Comparison of ENCODE assay signal across 8 mouse cellular contexts in the genomic region with DNA sequence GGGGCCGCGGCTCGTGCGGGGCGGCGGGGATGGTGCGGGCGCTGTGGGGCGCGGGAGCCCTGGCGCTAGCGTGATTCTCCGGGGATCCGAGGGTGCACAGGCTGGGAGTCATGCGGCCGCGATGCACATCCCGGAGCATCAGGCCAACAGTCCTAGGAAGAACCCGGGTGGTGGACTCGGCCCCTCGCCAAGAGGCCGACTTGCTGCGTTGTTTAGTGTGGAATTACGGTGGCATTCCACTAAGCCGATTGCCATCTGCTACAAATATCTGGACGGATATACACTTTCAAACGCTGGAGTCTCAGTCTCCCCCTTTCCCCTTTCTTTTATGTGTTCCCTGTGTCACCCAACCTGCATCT. TPM values are rescaled to one million over a fixed set of nuclear protein-coding genes. Genes with fewer than 3 reads are reported as not detected.
A peak's percentile ranks its signal among the peaks of the same experiment; 100 is the strongest.
DNase-seq lines count a peak whose midpoint lies in the region; ATAC-seq and TF ChIP-seq lines count a peak whose summit lies in the region.

No protein-coding gene starts in this region.

- H3K4me2 ChIP-seq in liver, embryonic 11.5 days: peak overlapping the region; percentile 79
- H3K4me2 ChIP-seq in stomach, embryonic 16.5 days (ENCODE audit: low read depth, low read length): peak overlapping the region; percentile 69

- H3K9ac ChIP-seq in liver, embryonic 11.5 days (ENCODE audit: low read depth, low read length): peak overlapping the region; percentile 92
- peak overlapping the region; percentile 87 for H3K9ac ChIP-seq in stomach, embryonic 16.5 days (ENCODE audit: low read length)

- under 1% methylated on average over 25 of the region's 27 CpGs for WGBS in spleen, adult 2 months
- under 1% methylated on average over 27 of the region's 27 CpGs for WGBS in liver, embryonic 11.5 days
- WGBS in stomach, embryonic 16.5 days: 0% methylated on average over 27 of the region's 27 CpGs

- TF ChIP-seq CTCF in spleen, adult 2 months (IDR thresholded peaks at IDR 0.05; ENCODE audit: extremely low read depth, insufficient read depth, insufficient read length, insufficient replicate concordance): no peak

- H3K36me3 ChIP-seq in spleen, adult 2 months (ENCODE audit: control insufficient read depth, insufficient read depth, low read length): no peaks in the 10 kb centered on the region
- no peaks in the 10 kb centered on the region for H3K36me3 ChIP-seq in liver, embryonic 11.5 days (ENCODE audit: control insufficient read depth, insufficient read depth, low read length)
- H3K36me3 ChIP-seq in stomach, embryonic 16.5 days (ENCODE audit: control insufficient read depth, insufficient read depth, low read length): no peaks in the 10 kb centered on the region

- H3K9me3 ChIP-seq in liver, embryonic 11.5 days (ENCODE audit: control insufficient read depth, low read length): no peaks in the 10 kb centered on the region
- H3K9me3 ChIP-seq in stomach, embryonic 16.5 days (replicated peaks; ENCODE audit: control insufficient read depth, low read length): no peaks in the 10 kb centered on the region

- peak; percentile 3; the same call in 1 of the 2 replicates for ATAC-seq in cerebellum, adult (ENCODE audit: insufficient number of reproducible peaks, low FRiP score, low TSS enrichment)
- peak; percentile 67 for ATAC-seq in liver, embryonic 11.5 days (replicated peaks; ENCODE audit: low FRiP score)
- peak; percentile 65 for ATAC-seq in stomach, embryonic 16.5 days (ENCODE audit: insufficient read depth, low FRiP score)
- no peak for ATAC-seq in inflammation-experienced regulatory T-cells, adult 6 months

- H3K27me3 ChIP-seq in spleen, adult 2 months (ENCODE audit: control insufficient read depth, insufficient read depth, low read length): no peaks in the 10 kb centered on the region
- H3K27me3 ChIP-seq in liver, embryonic 11.5 days (replicated peaks; ENCODE audit: control insufficient read depth, insufficient read depth, low read length): no peaks in the 10 kb centered on the region
- H3K27me3 ChIP-seq in stomach, embryonic 16.5 days (ENCODE audit: control insufficient read depth, insufficient read depth, low read length): no peaks in the 10 kb centered on the region

- peaks cover 3% of the 10 kb centered on the region; the same call in 1 of the 2 replicates for H3K4me1 ChIP-seq in spleen, adult 2 months (ENCODE audit: control insufficient read depth, insufficient read depth, insufficient read length)
- H3K4me1 ChIP-seq in liver, embryonic 11.5 days (replicated peaks; ENCODE audit: control insufficient read depth, insufficient read depth, low read length): no peaks in the 10 kb centered on the region; the same call in 1 of the 2 replicates
- H3K4me1 ChIP-seq in stomach, embryonic 16.5 days (ENCODE audit: control insufficient read depth, insufficient read depth, low read length): peaks cover 2% of the 10 kb centered on the region; the same call in 1 of the 2 replicates

- H3K4me3 ChIP-seq in spleen, adult 2 months (ENCODE audit: extremely low read depth, insufficient read depth, insufficient read length): peak overlapping the region; percentile 83
- H3K4me3 ChIP-seq in liver, embryonic 11.5 days (ENCODE audit: low read depth, low read length): peak overlapping the region; percentile 87
- peak overlapping the region; percentile 92 for H3K4me3 ChIP-seq in stomach, embryonic 16.5 days (replicated peaks; ENCODE audit: low read length)

- TF ChIP-seq POLR2A in spleen, adult 2 months (IDR thresholded peaks at IDR 0.05; ENCODE audit: low read depth, low read length): no peak

- peak overlapping the region; percentile 21; the same call in 1 of the 2 replicates for H3K27ac ChIP-seq in spleen, adult 2 months (ENCODE audit: insufficient read depth, low read length)
- H3K27ac ChIP-seq in liver, embryonic 11.5 days (ENCODE audit: low read depth, low read length): peak overlapping the region; percentile 74
- H3K27ac ChIP-seq in stomach, embryonic 16.5 days (ENCODE audit: low read length): peak overlapping the region; percentile 79

- DNase-seq in cerebellum, adult 18-20 months: no peak
- DNase-seq in spleen, adult 2 months (ENCODE audit: low read depth in 1 of 2, low spot score in 2 of 2): no peak
- DNase-seq in spleen, postnatal 36 days (ENCODE audit: low spot score in 2 of 2): no peak
- no peak for DNase-seq in liver, embryonic 11.5 days (ENCODE audit: low spot score)
- DNase-seq in thymus, postnatal 10 days (ENCODE audit: low spot score in 2 of 2): no peak

RNA-seq across cellular contexts. Expression of a gene that starts 0.4 kb away (rescaled TPM):
- 0.28 and 0.29 TPM in 2 replicates for polyA plus RNA-seq in spleen, adult 2 months (2012; rRNA removed)
- polyA plus RNA-seq in liver, embryonic 11.5 days (2014; fragmentation: Nextera tagmentation; extraction: Ambion mirVana): 9.4 and 12.6 TPM in 2 replicates
- 10.9 and 12.2 TPM in 2 replicates for polyA plus RNA-seq in stomach, embryonic 16.5 days (2015; fragmentation: Nextera tagmentation; extraction: Ambion mirVana)
- 10 to 100 TPM; 24.7 to 33.9 (median 30.0) TPM for polyA plus RNA-seq in inflammation-experienced regulatory T-cells, adult 6 months (2017; shearing (Covaris generic))

RNA-seq across cellular contexts. Expression of a gene that starts 0.9 kb away (rescaled TPM):
- polyA plus RNA-seq in spleen, adult 2 months (2012; rRNA removed): 1.4 and 1.6 TPM in 2 replicates
- 48.8 and 49.4 TPM in 2 replicates for polyA plus RNA-seq in liver, embryonic 11.5 days (2014; fragmentation: Nextera tagmentation; extraction: Ambion mirVana)
- polyA plus RNA-seq in stomach, embryonic 16.5 days (2015; fragmentation: Nextera tagmentation; extraction: Ambion mirVana): 52.7 and 53.8 TPM in 2 replicates
- 10 to 100 TPM; 50.9 to 85.8 (median 71.1) TPM for polyA plus RNA-seq in inflammation-experienced regulatory T-cells, adult 6 months (2017; shearing (Covaris generic))

Comparison
In these comparisons a context has a peak if more than half of its experiments do, and no peak if none do; other contexts are left out.
1. H3K27ac ChIP-seq: peak in every context shown above with its lines; median percentile 79 in stomach, embryonic 16.5 days; 74 in liver, embryonic 11.5 days; 21 in spleen, adult 2 months.
2. RNA of a gene that starts 0.9 kb away (polyA plus RNA-seq): 50.9 to 85.8 TPM in inflammation-experienced regulatory T-cells, adult 6 months, 52.7 to 53.8 TPM in stomach, embryonic 16.5 days and 48.8 to 49.4 TPM in liver, embryonic 11.5 days; 1.4 to 1.6 TPM in spleen, adult 2 months; every median in the first group is over 10 times any median in the second.
3. Peak in every context shown above with its lines, with median percentiles within 50 percentile points of each other: H3K4me3 ChIP-seq.